Mouse (Mus musculus) embryonic facial prominence, embryonic 14.5 days (tissue): ENCODE results near the gene Mlana. TPM values are rescaled to one million over a fixed set of nuclear protein-coding genes. Genes with fewer than 3 reads are reported as not detected.

Experiments
- ATAC-seq: fragments of 200-750 bp; cut with Nextera tagmentation; 2 replicates; pipeline ENCODE4 v1.8.0; 2017; ENCODE audit warnings: low read depth, moderate number of reproducible peaks, moderate TSS enrichment
- DNase-seq: peaks from one replicate; pipeline ENCODE4 v3.0.0-alpha.2; 2015; ENCODE audit warnings: low spot score
- H3K27ac ChIP-seq: fragments of 300-500 bp; sonication (generic); replicated peaks from 2 replicates; pipeline ENCODE4 v1.5.1; 2014; ENCODE audit warnings: low read depth, mild to moderate bottlenecking, low read length, moderate library complexity
- H3K27me3 ChIP-seq: fragments of 300-500 bp; sonication (generic); replicated peaks from 2 replicates; pipeline ENCODE4 v1.6.1; 2014; ENCODE audit warnings: low read length; ENCODE audit not compliant: control insufficient read depth, insufficient read depth
- H3K36me3 ChIP-seq: fragments of 300-500 bp; sonication (generic); 2 replicates; pipeline ENCODE4 v1.6.1; 2014; ENCODE audit warnings: low read length, mixed read lengths; ENCODE audit not compliant: control insufficient read depth, insufficient read depth
- H3K4me1 ChIP-seq: fragments of 300-500 bp; sonication (generic); 2 replicates; pipeline ENCODE4 v1.6.1; 2014; ENCODE audit warnings: antibody characterized with exemption, low read length; ENCODE audit not compliant: control insufficient read depth, insufficient read depth
- H3K4me2 ChIP-seq: fragments of 300-500 bp; sonication (generic); 2 replicates; pipeline ENCODE4 v1.6.1; 2014; ENCODE audit warnings: low read depth, mild to moderate bottlenecking, low read length, moderate library complexity, mixed read lengths
- H3K4me3 ChIP-seq: fragments of 300-500 bp; sonication (generic); 2 replicates; pipeline ENCODE4 v1.5.1; 2014; ENCODE audit warnings: low read depth, mild to moderate bottlenecking, low read length
- H3K9ac ChIP-seq: fragments of 300-500 bp; sonication (generic); 2 replicates; pipeline ENCODE4 v1.6.1; 2014; ENCODE audit warnings: low read depth, mild to moderate bottlenecking, low read length, moderate library complexity, mixed read lengths
- H3K9me3 ChIP-seq: fragments of 300-500 bp; sonication (generic); 2 replicates; pipeline ENCODE4 v1.6.1; 2016; ENCODE audit warnings: low read length; ENCODE audit not compliant: control insufficient read depth
- WGBS: fragments of 180-500 bp; shearing (Covaris S2); extraction: QIAGEN DNeasy Blood & Tissue Kit; methylation state at CpG from one replicate; pipeline ENCODE4 v1.1.7; 2014; 5-methylcytosine and 5-hydroxymethylcytosine counted together
- polyA plus RNA-seq: library from polyadenylated mRNA; unstranded; fragments of >200 nt; fragmentation: Nextera tagmentation; extraction: Ambion mirVana; gene quantifications from 2 replicates; pipeline ENCODE4 v1.2.1, GENCODE M21; 2014

Gene Mlana
- polyA plus RNA-seq, 1 experiment from 2014 or later: 1.9 TPM

GRCm38 (mm10) chr19:29668135-29668534 lies 29.5 kb upstream of the Mlana start:
- H3K27ac ChIP-seq: no peak overlapping the region
- WGBS: 93% methylated on average over 7 of the region's 7 CpGs
- no peaks in the 10 kb centered on the region for H3K27me3 ChIP-seq
- H3K4me2 ChIP-seq: no peak overlapping the region
- DNase-seq: no peak
- ATAC-seq: no peak
- no peak overlapping the region for H3K9ac ChIP-seq
- no peak overlapping the region for H3K4me3 ChIP-seq
- no peaks in the 10 kb centered on the region for H3K4me1 ChIP-seq
- H3K36me3 ChIP-seq: no peaks in the 10 kb centered on the region
- no peaks in the 10 kb centered on the region for H3K9me3 ChIP-seq

DNA sequence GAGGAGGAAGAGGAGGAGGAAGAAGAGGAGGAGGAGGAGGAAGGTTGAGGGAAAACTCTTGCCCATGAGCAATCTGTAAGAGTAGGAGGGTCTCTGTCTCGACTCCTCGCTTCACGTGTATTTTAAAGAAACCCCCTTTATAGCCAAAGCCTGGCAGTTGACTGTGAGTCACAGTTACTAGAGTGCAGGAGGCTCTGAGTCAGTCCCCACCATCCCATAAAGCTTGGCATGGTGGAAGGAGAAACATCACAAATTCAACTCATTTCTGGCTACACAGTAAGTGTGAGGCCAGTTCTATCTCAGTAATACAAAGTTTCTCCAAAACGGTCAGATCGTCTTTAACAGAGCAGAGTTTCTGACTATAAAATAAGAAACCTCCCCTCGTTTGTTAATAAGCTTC lies 27.4 kb upstream of the Mlana start:
- Histone ChIP-seq H3K4me3 (no peak overlapping the region), H3K27ac (no peak overlapping the region), H3K4me2 (no peak overlapping the region), H3K9ac (no peak overlapping the region), H3K9me3 (no peaks in the 10 kb centered on the region), H3K27me3 (no peaks in the 10 kb centered on the region), H3K4me1 (no peaks in the 10 kb centered on the region), H3K36me3 (no peaks in the 10 kb centered on the region)
- 90% methylated on average over 6 of the region's 6 CpGs for WGBS
- ATAC-seq (no peak), DNase-seq (no peak)

- Histone ChIP-seq H3K9ac (no peak overlapping the region), H3K36me3 (no peaks in the 10 kb centered on the region), H3K9me3 (no peaks in the 10 kb centered on the region), H3K4me3 (no peak overlapping the region), H3K27ac (no peak overlapping the region), H3K27me3 (no peaks in the 10 kb centered on the region), H3K4me2 (no peak overlapping the region), H3K4me1 (no peaks in the 10 kb centered on the region)
- no peak for DNase-seq
- 55% methylated on average over 2 of the region's 2 CpGs for WGBS
- ATAC-seq: no peak
Observed at GRCm38 (mm10) chr19:29671160-29671559, 26.5 kb upstream of the Mlana start.

GRCm38 (mm10) chr19:29672660-29673059 lies 25.0 kb upstream of the Mlana start:
- Histone ChIP-seq H3K36me3 (no peaks in the 10 kb centered on the region), H3K4me2 (no peak overlapping the region), H3K4me3 (no peak overlapping the region), H3K9me3 (no peaks in the 10 kb centered on the region), H3K27ac (no peak overlapping the region), H3K9ac (no peak overlapping the region), H3K27me3 (no peaks in the 10 kb centered on the region), H3K4me1 (no peaks in the 10 kb centered on the region)
- WGBS: 91% methylated on average over 13 of the region's 13 CpGs
- DNase-seq (no peak), ATAC-seq (no peak)

GRCm38 (mm10) chr19:29674946-29675345 lies 22.7 kb upstream of the Mlana start:
- Histone ChIP-seq H3K36me3 (no peaks in the 10 kb centered on the region), H3K9ac (no peak overlapping the region), H3K4me2 (no peak overlapping the region), H3K9me3 (no peaks in the 10 kb centered on the region), H3K27me3 (no peaks in the 10 kb centered on the region), H3K4me1 (no peaks in the 10 kb centered on the region), H3K4me3 (no peak overlapping the region), H3K27ac (no peak overlapping the region)
- DNase-seq: no peak
- WGBS: 93% methylated on average over 7 of the region's 7 CpGs
- ATAC-seq: no peak

DNA sequence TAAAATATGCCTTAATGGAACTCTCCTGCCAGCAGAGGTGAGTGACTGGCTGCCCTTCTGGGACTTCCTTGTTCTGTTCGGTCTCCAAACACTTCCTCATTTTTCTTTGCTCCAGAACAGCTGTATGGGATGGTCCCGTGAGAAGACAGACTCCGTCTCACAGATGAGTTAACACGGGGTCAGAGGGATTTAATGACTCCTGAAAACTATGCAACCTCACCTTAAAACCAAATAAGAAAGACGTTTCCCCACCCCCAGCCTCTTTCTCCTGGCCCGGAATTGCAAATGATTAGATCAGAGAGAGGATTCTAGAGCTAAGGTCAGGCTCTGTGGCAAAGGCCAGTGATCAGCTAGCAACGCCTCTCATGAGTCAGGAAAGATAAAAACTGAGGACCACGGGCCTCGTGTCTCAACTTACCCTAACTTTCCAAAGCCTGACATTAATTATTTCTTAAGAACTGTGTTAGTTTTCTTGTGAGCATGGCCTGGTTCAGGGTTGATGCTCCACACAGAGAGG lies 22.0 kb upstream of the Mlana start:
- H3K4me3 ChIP-seq: no peak overlapping the region
- no peaks in the 10 kb centered on the region for H3K27me3 ChIP-seq
- no peak for DNase-seq

DNA sequence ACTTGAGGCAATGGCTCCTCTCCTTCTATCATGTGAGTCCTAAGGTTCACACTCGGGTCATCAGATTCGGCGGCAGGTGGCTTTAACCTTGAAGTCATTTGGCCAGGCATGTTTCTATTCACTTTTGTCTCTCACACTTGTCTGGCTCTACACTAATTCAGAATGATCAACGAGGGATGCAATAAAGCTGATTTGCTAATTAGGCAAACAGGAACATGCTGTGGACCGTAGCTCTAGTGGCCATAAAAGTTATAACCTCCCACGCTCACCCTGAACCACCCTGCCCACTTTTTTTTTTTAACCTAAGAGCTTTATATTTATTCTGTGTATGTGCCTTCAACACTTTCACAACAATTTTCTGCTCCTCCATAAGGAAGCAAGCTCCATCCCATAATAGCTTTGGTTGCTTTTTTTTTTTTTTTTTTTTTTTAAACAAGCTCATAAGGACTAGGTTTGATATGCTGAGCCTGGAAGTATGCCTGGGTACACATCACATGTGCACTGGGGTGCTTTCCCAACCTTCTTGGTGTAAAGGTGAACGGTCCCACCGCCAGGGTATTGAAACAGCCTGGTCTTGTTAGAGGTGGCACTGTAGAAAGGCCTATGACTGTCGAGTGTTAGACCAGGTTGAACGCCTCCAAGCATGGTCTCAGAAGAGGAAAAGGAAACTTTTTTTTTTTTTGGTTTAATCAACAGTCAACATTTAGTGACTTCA lies 21.0 kb upstream of the Mlana start:
- DNase-seq (no peak), ATAC-seq (no peak)
- Histone ChIP-seq H3K4me2 (no peak overlapping the region), H3K27me3 (no peaks in the 10 kb centered on the region), H3K4me1 (no peaks in the 10 kb centered on the region), H3K36me3 (no peaks in the 10 kb centered on the region), H3K4me3 (no peak overlapping the region), H3K9ac (no peak overlapping the region), H3K9me3 (no peaks in the 10 kb centered on the region), H3K27ac (no peak overlapping the region)
- WGBS: 88% methylated on average over 10 of the region's 10 CpGs

More for the DNA sequence above, 22.0 kb upstream of the Mlana start:
- Histone ChIP-seq H3K4me2 (no peak overlapping the region), H3K4me1 (no peaks in the 10 kb centered on the region), H3K9ac (no peak overlapping the region), H3K9me3 (no peaks in the 10 kb centered on the region), H3K27ac (no peak overlapping the region), H3K36me3 (no peaks in the 10 kb centered on the region)
- WGBS: 41% methylated on average over 9 of the region's 9 CpGs
- no peak for ATAC-seq

DNA sequence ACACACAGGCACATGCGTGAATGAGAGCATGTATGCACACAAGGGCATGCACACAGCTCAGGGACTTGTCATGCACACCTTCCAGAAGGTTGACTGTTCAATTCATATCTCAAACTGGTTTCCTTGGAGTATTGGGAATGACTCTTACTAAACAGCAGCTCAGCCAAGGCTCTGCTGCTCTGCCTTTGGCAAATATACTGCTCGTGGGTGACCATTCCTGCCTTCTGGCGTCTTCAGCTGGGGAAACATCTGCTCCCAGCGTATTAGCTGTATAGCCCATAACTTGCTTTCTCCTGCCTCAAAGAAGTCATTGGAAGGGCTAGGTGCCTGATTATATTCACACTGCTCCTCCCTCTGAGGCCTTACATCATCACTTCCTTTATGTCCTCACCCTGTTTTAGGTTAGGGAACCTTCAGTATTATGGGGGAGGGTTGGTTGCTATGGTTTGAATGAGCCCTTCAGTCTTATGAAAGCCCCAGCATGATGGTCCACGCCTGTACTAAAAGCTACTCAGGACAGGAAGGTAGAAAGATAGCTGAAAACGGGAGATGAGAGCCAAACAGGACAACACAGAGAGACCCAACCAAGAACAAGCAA lies 19.3 kb upstream of the Mlana start:
- Histone ChIP-seq H3K4me2 (no peak overlapping the region), H3K9ac (no peak overlapping the region), H3K27ac (no peak overlapping the region), H3K27me3 (no peaks in the 10 kb centered on the region), H3K4me1 (no peaks in the 10 kb centered on the region), H3K9me3 (no peaks in the 10 kb centered on the region), H3K36me3 (no peaks in the 10 kb centered on the region), H3K4me3 (no peak overlapping the region)
- WGBS: 80% methylated on average over 6 of the region's 6 CpGs
- ATAC-seq (no peak), DNase-seq (no peak)
